Mouse (Mus musculus) retina, embryonic 14.5 days (tissue): ENCODE results near the gene Utp20.
A peak's percentile ranks its signal among the peaks of the same experiment; 100 is the strongest.

Experiments
- DNase-seq: peaks from one replicate; pipeline ENCODE4 v3.0.0-alpha.2; 2015; ENCODE audit warnings: low spot score

Utp20 gene

DNA sequence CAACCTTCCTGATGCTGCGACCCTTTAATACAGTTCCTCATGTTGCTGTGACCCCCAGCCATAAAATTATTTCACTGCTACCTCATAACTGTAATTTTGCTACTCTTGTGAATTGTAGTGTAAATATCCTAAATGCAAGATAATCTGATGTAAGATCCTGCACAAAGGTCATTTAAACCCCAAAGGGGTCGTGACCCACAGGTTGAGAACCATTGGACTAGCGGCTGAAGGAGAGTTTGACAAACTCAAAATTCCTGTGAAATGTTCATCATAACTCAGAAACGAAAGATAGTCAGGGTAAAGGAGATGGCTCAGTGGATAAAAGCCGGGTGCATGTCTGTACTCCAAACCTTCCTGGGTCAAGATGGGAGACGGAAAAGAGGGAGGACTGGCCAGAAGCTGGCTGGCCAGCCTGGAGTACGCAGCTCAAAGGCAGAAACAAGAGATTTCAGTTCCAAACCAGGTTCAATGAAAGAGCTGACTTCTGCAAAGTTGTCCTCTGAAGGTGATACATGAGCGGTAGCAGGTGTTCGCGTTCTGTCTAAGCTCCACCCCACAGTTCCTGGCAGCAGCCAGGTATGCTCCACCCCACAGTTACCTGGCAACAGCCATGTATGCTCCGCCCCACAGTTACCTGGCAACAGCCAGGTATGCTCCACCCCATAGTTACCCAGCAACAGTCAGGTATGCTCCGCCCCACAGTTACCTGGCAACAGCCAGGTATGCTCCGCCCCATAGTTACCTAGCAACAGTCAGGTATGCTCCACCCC is 109.4 kb downstream of the Utp20 start:
- DNase-seq, result no peak

DNA sequence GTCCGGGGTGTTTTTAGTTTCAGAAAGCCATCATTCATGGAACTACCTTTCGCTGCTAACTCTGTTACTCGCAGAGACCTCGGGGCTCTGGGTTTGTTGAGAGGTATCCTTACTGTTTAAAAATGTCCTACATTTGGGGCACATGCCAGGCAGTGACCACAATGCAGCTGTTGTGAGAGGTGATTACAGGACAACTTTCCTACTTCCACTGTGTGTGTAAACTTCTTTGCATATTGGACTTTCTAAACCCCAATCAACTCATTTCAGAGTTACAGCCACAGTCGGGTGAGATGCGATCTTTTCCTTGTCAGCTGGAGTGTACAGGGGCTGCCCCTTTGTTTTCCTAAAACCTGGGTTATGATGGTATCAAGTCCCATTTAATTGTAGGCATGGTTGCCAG is 111.0 kb downstream of the Utp20 start:
- DNase-seq, result no peak

DNA sequence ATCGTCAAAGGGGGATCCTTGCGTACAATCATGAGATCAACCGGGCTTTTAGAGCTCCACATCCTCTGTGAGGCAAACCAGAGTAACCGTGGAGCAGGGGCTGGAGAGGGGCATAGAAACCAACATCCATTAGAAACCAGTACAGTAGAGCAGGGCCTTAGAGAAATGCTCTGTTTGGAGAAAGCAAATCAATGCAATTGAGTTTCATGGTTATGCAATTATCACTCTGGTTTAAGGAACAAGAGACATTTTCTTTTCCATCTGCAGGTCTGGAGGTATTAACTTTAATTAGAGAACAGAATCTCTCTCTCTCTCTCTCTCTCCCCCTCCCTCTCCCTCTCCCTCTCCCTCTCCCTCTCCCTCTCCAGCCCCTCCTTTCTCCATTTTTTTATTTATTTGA is 111.9 kb downstream of the Utp20 start:
- DNase-seq, result no peak

DNA sequence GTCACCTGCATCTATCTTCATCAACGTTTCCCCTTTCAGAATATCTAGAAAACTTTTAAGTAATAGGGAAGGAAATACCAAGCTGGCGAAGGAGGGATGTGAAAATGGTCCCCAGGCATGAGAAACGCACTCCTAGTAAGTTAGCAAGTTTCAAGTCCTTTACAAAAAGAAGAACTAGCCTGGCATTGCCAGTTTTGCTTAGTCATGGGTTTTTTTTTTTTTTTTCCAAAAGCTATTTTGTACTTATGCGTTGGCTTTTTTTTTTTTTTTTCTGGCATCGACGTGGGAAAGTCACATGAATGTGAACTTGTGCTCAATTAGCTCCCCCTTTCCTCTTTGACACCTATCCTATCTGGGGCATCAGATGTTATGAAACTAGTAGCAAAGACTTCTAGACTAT is 114.2 kb downstream of the Utp20 start:
- no peak for DNase-seq

DNA sequence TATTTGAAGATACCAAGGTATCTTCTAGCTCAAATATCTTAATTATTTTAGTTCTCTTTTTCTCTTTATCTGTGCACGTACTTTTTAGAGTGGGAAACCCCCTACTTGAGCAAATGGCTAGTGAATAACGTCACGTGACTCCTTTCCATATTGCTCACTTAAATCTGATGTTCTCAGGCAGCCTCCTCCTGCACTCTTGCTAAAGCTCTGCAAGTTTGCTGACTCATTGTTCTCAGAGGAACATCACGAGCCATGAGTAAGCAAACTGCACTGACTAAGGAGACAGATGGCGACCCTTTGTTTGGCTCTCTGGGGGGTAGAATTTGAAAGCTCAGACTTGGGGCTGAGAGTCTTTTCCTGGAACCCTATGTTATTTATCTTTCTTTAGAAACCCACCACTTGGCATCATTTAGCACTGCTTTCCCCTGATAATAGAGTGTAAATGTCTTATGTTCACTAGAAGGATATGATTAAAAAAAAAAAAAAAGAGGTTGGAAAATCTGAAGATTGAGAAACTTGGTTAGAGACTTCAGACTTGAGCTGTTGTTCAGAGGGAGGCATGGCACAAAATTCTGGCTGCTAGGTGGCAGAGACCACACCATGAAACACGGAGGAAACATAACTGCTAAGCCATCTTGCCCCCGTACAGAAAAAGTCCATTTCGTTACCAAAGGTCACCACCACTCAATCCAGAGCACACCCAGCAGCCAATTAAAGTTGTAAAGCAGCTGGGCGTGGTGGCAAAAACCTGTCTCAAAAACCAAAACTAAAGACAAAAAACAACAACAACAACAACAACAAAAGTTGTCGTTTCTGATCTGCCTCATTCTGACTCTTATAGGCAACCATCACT is 117.7 kb downstream of the Utp20 start:
- DNase-seq, result peak; percentile 15

DNA sequence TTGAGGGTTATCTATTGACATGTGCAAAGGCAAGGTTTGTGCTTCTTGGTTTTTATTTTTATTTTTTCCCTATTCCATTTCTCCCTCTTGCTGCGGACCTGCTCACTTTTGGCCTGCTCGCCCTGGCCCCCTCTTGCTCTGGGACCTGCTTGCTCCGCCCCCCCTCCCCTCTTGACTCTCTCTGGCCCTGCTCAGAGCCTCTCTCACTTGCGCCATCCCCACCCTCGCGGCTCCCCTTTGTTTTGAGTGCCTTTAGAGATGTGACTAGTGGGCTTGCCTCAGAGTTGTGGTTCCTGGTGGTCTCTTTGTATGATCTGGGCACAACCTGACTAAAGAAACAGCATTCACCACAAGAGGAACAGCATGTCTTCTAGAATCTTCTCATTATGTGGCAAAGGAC is 125.7 kb downstream of the Utp20 start:
- no peak for DNase-seq
